Mouse (Mus musculus) ES-CJ7 (cell line): ENCODE data around the gene Dchs1.
"Not testable (repeated sequence)": the region's sequence is repeated elsewhere in the genome, so short reads cannot be mapped to it uniquely, and the experiment has no call there.

Experiments used
- DNase-seq: peaks from one replicate; pipeline ENCODE4 v3.0.0; 2011; ENCODE audit warnings: low read depth, low spot score

Gene Dchs1

DNA sequence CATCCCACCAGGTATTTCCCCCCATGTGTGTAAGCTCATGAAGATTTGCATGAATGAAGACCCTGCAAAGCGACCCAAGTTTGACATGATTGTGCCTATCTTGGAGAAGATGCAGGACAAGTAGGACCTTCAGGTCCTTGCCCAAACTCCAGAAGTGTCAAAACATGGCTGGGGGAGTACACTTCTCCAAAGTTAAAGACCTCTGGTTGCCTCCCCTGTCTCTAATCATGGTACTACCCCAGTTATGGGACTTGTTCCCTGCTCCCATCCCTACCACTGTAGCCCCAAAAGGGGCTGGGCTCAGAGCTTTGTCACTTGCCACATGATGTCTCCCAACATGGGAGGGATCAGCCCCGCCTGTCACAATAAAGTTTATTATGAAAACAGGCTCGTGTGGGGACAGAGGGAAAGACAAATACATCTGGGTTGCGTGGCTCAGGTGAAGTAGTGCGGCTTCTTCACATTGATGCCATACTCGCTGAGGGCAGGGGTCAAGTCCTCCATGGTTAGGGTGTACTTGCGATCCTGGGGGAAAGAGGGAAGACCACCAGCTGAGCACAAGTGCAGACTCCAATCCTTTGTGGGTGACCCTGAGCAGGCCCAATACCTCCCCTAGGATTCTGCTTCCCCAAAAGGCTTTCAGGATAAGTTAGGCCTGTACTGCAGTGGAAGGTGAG is 44.8 kb downstream of the Dchs1 start:
- not testable (repeated sequence) for DNase-seq

DNA sequence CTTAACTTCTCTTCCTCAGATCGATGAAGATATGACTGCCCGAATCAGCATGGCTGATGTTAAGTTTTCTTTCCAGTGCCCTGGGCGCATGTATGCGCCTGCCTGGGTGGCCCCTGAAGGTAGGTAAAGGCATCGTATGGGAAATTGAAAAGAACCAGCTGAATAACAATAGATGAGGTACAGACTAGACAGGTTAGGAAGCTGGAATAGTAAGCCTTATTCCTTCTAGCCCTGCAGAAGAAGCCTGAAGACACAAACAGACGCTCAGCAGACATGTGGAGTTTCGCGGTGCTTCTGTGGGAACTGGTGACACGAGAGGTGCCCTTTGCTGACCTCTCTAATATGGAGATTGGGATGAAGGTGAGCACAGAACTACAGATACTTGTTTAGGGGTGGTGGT is 45.5 kb downstream of the Dchs1 start:
- DNase-seq = no peak

DNA sequence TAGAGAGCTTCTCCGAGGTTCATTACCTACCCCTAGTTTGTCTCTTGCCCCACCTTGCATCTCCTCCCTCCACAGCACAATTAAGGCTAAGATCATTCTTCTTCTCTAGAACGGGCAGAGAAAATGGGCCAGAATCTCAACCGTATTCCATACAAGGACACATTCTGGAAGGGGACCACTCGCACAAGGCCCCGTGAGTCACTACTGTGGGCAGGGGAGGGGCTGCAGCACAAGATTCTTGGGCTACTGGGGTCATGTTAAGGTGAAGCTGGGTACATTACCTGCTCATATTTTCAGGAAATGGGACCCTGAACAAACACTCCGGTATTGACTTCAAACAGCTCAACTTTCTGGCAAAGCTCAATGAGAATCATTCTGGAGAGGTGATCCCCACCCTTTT is 46.6 kb downstream of the Dchs1 start:
- DNase-seq = no peak

DNA sequence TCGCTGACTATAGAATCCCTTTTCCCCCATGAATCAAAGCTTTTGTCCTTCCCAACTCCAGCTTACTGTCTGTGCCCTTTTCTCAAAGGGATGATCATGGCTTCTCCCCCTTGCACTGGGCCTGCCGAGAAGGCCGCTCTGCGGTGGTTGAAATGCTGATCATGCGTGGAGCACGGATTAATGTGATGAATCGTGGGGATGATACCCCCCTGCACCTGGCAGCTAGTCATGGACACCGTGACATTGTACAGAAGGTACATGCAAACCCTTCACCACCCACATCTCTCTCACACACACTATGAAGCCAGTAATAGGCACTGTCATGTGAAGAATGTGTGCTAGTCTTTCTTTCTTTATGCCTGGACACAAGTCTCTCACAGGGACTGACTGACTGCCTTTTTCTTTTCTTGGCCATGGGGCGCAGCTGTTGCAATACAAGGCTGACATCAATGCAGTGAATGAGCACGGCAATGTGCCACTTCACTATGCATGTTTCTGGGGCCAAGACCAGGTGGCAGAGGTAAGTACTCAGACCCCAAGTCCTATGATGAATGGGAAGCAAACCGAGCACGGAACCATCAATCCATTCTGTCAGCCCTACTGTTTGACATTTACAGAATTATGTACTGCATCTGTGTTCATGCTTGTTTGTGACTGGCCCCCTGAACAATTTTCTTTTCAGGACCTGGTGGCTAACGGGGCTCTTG is 47.2 kb downstream of the Dchs1 start:
- no peak for DNase-seq

DNA sequence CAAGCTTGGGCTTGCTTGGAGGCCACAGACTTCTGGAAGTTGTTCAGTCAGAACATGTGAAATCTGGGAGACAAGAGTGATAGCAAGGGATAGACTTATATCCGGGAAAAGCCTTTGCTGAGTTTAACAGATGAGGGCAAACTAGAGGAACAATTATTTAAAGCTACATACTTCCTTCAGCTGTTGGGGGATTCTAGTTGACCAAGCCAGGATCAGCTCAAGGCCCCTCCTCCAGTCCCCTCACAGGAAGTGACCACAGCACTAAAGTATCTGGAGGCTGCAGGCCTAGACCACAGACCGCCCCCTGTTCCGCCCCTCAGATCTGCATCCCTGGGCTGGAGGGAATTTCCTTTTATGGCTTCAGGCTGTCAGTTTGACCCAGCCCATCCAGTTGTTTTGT is 48.5 kb downstream of the Dchs1 start:
- peak; percentile 44 for DNase-seq

DNA sequence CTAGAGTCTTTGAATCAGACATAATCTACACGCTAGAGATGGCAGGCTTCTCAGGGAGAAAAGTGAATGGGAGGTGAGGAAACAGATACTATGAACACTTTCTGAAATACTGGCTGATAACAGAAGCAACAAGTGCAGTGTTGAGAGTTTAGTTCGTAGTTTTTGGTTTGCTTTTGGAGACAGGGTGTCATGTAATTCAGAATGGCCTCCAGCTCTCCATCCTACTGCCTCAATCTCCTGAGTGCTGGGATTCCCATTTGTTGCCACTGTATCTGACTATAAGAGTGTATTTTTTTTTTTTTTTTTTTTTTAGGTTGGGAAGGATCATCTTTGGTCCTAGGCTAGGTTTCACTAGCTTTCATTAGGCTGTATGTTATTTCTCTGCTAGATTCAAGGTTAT is 49.2 kb downstream of the Dchs1 start:
- DNase-seq = no peak

DNA sequence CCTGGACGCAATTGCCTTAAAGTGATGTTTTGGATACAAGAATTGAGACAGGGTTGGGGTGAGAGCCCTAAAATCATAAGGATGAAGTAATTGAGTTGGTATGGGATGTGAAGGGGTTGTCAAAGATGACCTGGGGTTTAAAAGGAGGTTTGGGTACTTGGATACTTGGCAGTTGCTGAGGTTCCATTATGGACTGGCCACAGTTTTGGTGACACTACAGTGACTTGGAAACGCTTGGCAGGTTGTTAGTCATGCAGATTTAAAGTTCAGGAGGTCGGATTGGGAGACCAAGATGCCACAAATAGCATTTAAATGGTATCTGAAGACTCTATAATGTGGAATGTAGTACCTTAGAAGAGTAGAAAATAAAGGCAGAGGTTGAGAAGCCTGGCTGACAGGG is 49.8 kb downstream of the Dchs1 start:
- DNase-seq = no peak

DNA sequence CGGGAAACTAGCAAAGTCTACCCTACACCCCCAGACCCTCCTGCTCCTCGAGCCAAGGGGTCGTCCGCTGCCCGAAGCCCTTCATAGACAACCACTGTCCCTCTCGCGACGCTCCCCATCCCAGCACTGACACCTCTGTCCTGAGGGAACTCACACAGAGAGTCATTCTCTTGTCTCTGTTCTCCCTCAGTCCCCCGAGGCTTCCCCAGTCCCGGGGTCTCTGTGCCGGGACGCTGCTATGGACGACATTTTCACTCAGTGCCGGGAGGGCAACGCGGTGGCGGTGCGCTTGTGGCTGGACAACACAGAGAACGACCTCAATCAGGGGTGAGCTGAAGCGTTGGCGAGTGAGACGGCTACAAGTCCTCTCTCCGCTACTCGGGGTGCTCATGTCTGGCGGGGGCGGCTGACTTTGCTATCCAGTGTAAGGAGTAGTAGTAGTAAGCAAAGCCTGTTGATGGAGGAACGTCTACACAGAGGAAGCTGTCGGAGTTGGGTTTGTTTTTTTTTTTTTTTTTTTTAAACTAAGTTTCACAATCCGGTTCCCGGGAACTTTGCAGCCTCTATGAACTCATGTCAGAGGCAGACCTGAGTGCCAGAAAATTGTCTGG is 50.4 kb downstream of the Dchs1 start, which contains the start of gene Rrp8:
Gene Rrp8 (minus strand): TSS at position 475 of the 611 bp plus-strand sequence.
- DNase-seq = no peak

DNA sequence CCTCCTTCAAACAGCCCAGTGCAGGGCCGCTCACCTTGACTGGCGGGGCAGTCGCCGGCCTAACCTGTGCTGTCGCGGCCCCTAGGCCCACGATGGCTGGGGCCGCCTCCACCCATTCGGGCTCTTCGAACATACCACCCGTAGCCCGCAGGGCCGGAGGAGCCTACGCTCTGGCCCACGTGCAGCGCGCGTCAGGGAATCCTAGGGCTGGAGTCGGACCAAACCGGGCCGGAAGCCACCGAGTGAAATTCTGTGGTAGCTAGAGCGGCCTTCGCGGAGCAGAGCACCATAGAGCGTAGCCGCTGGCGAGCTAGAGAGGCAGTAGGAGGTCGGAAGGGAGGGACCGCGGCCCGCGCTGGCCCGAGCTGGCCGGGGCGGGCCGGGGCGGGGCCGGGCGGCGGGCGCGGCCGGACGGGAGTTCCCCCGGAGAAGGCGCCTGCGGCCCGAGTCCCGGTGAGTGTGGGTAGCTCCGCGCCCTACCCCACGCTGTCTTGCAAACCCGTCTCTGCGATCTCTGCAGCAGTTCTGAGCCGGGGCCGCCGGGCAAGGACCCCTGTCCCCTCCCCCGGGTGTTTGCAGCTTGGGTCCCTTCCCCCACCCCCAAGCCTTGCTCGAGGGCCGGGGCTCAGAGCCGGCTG is 51.1 kb downstream of the Dchs1 start, which contains the start of gene Ilk:
Gene Ilk (plus strand): TSS at position 329 of the 638 bp plus-strand sequence.
- peak; percentile 92 for DNase-seq

DNA sequence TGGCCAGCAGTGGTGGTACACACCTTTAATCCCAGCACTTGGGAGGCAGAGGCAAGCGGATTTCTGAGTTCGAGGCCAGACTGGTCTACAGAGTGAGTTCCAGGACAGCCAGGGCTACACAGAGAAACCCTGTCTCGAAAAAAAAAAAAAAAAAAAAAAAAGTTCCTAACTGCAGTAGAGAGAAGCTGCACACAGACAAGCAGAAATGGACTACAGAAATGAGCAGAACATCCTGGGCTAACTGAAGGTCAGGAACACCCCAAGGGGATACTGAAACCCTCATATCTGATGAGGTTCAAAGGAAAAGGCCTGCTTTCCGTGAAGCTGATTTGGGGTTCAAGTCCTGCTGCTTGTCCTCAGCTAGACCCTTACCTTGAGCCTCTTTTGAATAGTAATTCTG is 52.0 kb downstream of the Dchs1 start:
- DNase-seq = not testable (repeated sequence)

DNA sequence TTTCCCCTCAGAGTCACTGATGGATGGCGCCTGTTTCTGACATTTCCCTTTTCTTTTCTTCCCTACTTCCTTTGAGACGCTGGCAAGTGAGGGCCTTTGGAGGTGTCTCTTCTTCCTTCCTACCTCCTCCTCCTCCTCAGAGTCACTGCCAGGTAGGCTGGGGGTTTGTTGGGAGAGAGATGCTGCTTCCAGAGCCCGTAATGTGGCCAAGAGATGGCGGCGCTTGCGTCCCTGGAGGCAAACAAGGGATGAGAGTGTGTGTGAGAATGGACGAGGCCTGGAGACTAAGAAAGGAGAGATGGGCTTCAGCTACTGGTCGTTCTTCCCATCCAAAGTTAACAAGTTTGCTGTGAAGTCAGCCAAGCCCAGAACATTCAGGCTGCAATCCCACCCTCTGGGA is 52.6 kb downstream of the Dchs1 start:
- DNase-seq = no peak

DNA sequence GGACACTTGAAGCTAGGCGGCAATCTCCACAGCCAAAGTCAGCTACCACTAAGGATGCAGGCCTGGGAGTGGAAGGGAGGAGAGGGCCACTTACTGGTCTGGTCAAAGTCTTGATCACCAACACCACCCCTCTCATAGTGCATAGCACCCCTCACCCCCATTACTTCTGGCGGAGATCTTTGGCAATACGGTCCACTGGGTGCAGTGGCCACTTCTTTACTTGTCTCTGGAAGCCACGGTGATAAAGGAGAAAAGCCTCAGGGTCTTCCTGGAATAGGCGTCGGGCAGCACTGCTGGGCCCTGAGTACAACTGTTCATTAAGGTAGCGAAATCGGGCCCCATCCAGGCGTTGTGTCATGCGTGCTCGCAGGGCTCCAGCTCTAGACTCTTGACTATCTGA is 53.6 kb downstream of the Dchs1 start:
- DNase-seq = no peak

DNA sequence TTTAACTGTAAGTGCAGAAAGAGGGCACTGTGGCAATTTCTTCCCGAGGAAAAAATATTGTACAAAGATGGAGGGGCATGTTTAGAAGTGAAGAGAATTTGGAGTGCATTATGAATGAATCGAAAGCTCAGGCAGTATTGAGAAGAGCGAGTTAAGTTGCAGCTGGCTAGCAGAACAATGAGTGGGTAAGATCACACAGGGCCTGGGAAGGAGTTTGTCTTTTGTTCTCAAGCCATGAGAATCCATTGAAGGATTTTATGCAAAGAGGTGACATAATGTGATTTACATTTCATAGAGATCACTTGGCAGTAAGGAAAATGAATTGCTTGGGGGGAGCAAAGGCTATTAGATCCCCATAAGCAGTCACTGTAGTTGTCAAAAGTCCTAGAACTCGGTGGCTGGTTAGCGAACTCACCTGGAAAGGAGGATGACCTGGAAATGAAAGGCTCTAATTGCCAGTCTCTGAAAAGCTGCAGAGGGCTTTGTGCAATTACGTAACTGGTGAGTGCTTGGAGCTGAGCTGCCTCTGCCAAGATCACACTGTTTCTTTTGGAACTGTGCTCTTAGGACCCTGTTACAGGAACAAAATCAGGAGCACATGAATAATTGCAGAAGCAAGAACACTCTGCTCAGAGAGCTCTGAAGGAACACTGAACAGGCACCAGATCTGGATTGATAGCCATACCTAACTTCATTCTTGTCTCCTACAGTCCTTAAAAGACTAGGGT is 58.6 kb downstream of the Dchs1 start:
- DNase-seq = no peak

DNA sequence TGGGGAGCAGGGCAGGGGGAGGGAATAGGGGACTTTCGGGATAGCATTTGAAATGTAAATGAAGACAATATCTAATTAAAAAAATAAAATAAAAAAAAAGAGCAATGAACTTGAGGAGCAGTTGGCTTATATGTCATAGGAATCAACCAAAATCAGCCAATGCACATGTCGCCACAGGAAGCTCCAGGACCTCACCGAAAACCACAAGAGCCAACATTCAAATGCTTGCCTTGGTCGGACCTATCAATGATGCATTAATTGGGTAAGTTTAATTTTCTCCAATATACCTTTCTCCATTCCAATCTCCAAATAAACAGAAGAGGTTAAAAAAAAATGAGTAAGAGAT is 60.5 kb downstream of the Dchs1 start:
- no peak for DNase-seq

DNA sequence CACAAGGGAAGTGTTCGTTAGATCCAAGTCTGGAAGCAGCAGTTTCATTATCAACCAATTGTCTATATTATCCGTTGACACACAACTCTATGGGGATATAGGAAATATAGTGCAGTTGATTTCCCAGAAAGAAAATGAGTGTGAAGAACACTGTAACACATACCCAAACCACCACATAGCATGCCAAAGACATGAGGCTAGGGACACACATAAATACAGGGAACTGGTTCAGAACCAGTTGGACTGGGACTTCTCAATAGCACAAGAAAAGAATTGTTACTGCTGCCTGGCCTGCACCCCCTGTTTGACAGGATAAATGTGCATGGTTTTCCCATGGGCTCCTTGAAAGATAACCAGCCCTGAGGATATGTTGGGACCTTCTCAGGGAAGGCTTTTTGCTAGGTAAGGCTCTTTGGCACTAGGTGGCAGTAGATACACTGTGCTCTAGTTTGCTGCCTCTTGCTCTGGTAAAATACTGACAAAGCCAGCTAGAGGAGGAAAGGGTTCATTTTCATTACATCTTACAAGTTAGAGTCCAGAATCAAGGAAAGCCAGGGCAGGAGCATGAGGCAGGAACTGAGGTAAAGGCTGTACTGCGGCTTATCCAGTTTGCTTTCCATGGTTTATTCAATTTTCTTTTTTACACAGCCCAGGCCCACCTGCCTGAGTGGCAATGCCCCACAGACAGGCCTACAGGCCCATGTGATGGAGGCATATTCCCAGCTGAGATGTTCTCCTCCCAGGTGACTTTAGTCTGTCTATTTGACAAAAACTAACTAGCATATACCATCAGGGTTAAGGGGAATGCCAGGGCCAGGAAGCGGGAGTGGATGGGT is 61.1 kb downstream of the Dchs1 start:
- peak; percentile 67 for DNase-seq

DNA sequence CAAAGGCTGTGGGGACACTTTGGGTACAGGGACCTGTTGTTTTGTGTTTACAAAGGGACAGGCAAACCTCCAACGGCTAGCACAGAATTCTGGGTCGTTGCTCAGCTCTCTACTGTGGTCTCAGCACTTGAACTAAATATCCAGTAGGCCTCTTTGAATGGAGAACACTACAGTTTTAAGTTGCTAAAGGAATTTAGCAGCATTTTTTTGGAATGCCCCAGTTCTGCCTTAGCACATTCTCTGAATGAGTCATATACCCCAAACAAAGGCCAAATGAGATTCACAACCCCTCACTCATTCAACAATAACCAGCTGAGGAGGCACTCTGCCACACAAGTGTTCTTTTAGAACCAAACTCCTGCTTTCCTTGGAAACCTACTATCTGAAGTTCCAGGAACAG is 65.5 kb downstream of the Dchs1 start:
- no peak for DNase-seq

DNA sequence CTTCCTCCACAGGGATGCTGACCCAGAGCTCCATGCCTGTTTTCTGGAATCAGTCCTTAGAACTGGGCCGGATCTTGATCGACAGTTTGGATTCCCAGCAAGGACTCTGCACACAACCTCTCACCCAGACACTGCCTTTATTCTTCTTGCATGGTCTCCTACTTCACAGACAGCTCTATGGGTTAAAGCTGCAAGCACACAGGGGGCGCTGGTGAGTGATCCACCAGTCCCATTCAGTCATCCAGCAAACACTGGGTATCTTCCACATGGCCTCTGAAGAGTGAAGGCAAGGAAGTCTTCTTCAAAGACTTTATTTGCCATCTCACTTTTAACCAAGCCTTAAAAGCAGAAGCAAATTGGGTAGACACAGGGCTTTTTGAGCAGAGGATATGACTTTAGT is 72.1 kb downstream of the Dchs1 start:
- peak; percentile 23 for DNase-seq

DNA sequence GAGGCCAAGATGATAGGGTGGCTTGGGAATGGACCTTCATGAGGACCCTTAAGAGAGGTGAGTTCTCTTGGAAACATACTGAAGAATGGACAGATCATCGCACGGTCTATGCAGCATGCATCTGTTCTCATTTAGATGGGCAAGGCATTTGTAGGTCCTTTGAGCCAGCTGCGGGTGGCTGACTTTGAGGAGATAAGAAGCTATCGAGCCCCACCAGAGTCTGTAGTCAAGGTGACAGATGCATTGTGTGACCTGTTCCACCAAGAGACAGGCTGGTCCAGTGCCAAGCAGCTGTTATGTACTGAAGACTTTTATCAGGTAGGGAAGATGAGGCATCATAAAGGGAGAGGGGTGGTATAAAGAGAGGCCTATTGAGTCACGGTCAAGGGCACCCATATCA is 78.7 kb downstream of the Dchs1 start:
- no peak for DNase-seq

DNA sequence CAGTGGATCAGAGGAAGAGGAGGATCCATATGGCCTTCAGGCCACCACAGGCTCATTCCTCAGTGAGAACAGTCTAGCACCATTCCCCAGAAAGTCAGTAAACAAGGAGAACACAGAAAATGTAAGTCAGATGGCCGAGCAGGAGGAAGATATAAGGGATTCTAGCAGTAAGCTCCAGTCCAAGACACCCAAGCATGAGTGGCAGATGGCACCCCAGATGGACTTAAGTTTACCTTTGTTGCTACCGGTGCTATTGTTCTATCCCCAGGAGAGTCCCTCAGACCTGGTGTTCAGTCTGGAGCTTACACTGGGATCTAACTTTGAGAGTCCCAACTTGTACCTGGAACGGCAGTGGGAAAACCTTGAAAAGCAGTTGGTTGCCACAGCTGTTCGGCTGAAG is 83.6 kb downstream of the Dchs1 start:
- DNase-seq = no peak

DNA sequence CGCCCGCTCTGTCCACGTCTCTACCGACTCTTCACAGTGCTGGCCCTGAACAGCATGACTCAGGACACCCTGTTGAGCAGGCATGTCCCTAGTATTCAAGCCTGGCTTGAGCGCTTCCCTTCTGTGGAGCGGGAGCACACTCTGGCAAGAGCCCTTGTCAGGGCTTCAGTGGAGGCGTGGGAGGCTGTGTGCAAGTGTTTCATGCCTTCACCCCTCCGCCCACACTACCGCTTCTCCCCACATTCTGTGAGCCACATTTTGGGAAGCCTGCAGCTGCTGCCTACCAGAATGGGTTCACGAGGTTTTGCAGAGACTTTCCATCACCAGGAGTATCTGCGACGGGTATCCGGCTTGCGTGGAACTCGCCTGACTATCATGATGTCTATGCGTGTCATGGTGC is 84.3 kb downstream of the Dchs1 start:
- no peak for DNase-seq
